Mouse (Mus musculus): ENCODE measurements at regions not wholly inside any gene's neighbourhood (a gene's known extent, or its start where the extent isn't known, plus 50 kb on each side); places are given as distances from the start of the nearest gene placed in this dataset.

- DNase-seq (ENCODE audit: low spot score), result no peak
These were observed 65.8 kb downstream of the Barhl2 start for GRCm38 (mm10) chr5:106392213-106392612.

DNA sequence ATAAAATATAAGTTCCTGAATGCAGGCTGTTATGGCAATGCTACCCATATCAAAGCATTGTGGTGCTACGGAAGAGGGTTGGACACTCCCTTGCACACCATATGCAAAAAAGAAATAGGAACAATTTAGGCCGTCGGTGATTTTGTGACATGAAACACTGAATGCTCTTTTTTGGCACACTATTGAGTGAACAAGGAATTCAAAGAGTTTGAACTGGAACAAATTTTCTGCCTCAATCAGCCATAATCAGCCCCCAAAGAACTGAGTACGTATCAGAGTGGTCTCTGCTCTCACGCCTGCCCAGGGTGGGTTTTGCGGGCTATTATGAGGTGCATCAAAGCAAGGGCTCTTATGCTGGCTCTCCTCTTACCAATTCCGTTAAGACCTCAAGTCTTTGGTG lies 71.3 kb downstream of the Barhl2 start:
- DNase-seq (ENCODE audit: low spot score), result no peak

- DNase-seq (ENCODE audit: low spot score), result no peak
These were observed 72.1 kb downstream of the Barhl2 start for GRCm38 (mm10) chr5:106385838-106386237.

- no peak for DNase-seq (ENCODE audit: low spot score)
These were observed 72.7 kb downstream of the Barhl2 start for GRCm38 (mm10) chr5:106385219-106385618.

DNA sequence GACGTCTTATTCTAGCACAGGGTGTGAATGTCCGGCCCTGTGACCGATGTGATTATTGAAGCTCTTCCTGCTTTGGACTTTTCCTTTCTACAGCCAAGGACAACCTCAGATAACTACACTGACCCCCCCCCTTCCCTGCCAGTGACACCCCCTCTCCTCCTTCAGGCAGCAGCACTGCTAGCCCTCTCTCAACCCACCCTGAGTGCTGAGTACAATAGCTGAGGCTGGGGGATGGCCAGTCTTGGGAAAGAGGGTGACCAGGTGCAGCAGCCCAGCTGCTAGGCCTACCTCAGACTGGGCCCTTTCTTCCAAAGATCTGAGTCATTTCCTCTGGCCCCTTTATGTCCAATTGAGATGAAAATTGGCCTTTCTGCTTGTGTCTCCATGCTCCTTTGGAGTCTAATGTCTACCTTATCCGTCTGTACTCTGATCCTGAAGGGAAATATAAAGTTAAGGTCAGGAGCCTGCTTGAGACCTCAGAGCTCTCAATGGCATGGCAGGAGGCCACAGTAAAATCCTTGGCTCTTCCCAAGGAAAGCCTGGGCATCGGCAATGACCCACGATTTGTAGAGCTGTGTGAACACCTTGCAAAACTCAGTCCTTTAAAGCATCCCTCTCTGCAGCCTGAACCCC lies 73.7 kb downstream of the Barhl2 start:
- no peak for DNase-seq (ENCODE audit: low spot score)

DNA sequence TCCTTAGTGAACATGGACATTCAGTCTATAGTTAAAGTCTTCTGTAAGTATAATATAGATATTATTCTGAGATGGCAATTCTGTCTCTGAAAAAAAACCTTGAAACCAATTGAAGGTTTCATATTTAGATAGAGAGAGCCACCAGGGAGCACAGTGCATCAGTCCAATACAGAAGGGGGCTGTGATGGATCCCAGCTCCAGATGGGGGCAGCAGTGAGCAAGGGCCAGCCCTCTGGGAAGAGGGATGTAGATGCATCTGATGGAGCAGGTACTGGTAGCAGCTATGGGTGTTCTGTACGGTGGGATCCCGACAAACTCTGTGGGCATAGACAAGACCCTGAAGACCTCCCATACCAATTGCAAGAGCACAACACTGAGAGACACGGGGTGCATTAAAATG lies 76.0 kb downstream of the Barhl2 start:
- no peak for DNase-seq (ENCODE audit: low spot score)

DNA sequence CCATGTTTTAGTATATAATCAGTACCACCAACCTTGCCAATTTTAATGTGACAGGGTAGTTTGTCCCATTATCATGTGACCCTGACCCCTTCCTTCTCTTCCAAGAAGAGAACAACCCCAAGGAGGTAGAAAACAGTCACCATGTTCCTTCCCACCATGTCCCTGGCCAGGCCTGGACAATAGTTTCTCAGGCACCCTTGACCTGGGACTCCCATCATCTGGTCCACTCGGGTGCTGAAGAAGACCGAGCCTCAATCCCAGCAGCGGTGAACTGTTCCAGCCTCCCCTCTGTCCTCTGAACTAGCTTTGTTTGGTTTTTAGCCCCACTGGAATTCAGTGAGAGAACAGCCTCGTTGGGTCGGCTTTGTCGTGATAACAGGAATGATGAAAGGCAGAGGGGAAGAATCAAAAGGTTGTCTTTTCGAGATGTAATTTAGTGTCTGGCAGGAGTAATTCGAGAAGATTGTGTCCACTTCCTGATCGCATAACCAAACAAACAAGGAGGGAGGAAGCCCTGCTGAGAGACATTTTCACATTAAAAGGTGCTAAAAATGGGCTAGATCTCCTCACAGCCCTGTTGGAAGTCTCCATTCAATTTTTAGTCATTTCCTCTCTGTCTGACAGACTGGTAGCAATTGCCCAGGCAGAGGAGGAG lies 77.2 kb downstream of the Barhl2 start:
- DNase-seq (ENCODE audit: low spot score), result no peak

- DNase-seq (ENCODE audit: low spot score), result no peak
These were observed 81.0 kb downstream of the Barhl2 start for GRCm38 (mm10) chr5:106376781-106377525.

- no peak for DNase-seq (ENCODE audit: low spot score)
These were observed 90.1 kb downstream of the Barhl2 start for GRCm38 (mm10) chr5:106367831-106368230.

GRCm38 (mm10) chr5:106367312-106367711 lies 90.7 kb downstream of the Barhl2 start:
- no peak for DNase-seq (ENCODE audit: low spot score)

- no peak for DNase-seq (ENCODE audit: low spot score)
These were observed 92.0 kb downstream of the Barhl2 start for GRCm38 (mm10) chr5:106366006-106366405.

- no peak for DNase-seq (ENCODE audit: low spot score)
These were observed 92.9 kb downstream of the Barhl2 start for GRCm38 (mm10) chr5:106365094-106365493.

DNA sequence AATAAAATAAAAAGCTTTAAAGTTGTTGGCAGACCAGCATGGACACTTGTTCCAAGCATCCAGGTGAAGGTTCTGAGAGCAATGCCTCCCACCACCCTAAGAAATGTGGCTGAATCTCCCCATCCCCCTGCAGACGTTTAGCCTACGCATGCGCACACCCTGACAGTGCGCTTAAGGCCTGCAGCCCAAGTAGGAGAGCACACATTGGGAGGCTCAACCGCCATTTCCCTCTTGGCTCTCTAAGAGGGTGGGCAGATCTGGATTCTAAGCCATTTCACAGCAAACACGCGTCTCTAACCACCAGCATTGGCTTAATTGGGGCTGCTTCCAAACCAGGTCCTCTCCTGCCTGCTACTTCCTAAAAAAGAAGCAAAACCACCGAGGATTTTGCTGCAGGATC lies 106.6 kb downstream of the Barhl2 start:
- DNase-seq (ENCODE audit: low spot score), result no peak

- DNase-seq (ENCODE audit: low spot score), result no peak
These were observed 108.0 kb downstream of the Barhl2 start for GRCm38 (mm10) chr5:106349851-106350515.

GRCm38 (mm10) chr5:106344308-106344707 lies 113.7 kb downstream of the Barhl2 start:
- DNase-seq (ENCODE audit: low spot score), result no peak

DNA sequence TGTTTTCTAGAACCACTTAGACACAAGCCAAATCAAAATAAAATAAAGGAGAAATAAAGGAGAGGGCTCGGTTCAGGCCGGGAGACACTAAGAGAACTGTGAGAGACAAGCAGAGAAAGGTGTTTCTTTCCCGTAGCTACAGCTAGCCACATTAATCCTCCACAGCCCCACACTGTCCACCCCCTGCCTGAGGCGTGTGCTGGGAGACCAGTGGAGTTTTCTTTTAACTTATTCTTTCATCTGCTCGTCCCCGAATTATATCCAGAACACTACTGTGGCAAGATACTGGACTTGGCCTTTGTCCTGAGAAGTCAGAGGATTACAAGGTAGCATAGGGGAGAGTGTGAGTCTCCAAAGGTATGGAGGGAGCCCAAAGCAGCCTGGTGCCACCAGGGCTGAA lies 114.4 kb downstream of the Barhl2 start:
- no peak for DNase-seq (ENCODE audit: low spot score)

DNA sequence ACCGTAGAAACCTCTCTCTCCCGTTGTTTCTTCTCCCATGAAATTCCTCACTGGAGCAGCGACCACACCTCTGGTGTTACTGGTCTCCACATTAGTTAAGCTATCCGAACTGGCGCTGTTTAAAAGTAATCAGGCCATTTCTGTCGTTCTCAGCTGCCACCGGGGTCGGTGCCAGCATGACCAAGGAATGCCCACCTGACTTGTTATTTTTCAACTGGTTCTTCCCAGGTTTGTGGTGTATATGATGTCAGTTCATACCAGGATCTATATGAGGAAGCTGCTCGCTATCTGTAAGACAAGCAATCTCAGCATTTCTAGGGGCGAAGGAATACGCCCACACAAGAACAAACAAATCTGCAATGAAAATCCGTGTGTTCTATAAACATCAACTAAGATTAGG lies 116.6 kb downstream of the Barhl2 start:
- no peak for DNase-seq (ENCODE audit: low spot score)

DNA sequence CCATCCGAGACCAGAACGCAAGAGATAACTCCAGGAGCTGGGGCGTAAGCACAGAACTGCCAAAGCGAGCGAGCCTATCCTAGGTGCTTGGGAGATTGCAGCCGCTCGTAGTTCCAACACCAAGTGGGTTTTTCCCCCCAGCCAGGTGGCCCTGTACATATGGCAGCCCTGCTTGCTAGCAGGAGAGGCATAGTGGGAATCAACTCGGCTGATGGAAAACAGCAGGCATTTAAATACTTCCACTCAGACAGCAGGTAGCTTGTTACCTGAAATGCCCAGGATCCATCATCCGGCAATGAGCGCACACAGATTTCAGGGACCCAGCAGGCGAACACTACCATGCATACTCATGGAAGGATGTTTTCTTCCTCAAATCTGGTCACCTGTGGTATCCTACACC lies 122.3 kb downstream of the Barhl2 start:
- DNase-seq (ENCODE audit: low spot score), result no peak

- no peak for DNase-seq (ENCODE audit: low spot score)
These were observed 130.3 kb downstream of the Barhl2 start for GRCm38 (mm10) chr5:106327592-106328150.

DNA sequence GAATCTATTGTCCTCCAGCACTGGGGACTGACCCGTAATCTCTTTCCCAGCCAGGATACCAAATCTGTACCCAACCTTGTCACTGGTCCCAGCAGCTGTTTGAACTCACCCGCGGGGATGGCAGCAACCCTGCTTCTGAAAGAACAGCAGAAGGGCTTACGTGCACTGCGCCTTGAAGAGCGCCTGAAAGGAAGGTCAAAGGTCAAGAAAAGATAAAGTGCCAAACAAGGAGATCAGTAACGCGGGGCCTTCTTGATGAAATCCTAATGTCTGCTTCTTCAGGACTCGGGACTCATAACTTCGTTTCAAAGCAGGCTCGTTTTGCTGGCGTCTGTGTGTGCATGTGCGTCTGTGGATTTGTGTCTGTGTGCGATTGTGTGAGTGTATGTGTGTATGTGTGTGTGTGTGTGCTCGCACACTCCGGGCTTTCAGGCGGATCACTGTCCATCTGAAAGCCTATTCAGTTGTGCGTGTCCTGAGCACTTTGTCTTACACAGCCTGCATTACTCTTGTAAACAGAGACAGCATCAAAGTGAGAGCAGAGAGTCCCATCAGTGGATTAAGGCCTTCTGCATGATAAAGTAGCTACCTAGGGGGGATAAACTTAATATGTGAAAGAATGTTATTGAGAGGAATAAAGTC lies 135.3 kb downstream of the Barhl2 start:
- no peak for DNase-seq (ENCODE audit: low spot score)

GRCm38 (mm10) chr5:106321426-106321825 lies 136.5 kb downstream of the Barhl2 start:
- no peak for DNase-seq (ENCODE audit: low spot score)

DNA sequence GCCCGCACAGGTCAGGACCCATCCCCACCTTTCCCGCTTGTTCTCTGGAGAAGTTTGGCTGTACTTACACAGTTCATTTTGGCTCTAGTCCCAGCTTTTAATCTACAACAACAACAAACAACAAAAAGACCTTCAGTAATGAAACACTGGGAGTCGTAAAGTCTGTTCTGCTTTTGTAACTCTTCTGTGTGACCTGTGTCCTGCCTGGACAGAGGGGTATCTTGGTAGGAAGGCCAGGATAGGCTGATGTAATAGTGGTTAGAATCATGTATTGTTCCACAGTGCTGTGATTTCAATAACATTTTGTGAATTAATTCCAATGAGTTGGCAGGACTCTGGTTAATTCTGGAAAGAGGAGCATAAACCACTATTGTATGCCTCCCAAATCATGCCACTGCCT lies 136.9 kb downstream of the Barhl2 start:
- DNase-seq (ENCODE audit: low spot score), result no peak
